Mouse (Mus musculus): ENCODE data around the gene Mpo. TPM values are rescaled to one million over a fixed set of nuclear protein-coding genes. Genes with fewer than 3 reads are reported as not detected.

Gene Mpo
- 7.9 TPM in 1 of 2 replicates, not detected in the other for total RNA-seq (2014; fragmentation: Nextera tagmentation)
- 7.6 and 31.9 TPM in 2 replicates for total RNA-seq (2017)

DNA sequence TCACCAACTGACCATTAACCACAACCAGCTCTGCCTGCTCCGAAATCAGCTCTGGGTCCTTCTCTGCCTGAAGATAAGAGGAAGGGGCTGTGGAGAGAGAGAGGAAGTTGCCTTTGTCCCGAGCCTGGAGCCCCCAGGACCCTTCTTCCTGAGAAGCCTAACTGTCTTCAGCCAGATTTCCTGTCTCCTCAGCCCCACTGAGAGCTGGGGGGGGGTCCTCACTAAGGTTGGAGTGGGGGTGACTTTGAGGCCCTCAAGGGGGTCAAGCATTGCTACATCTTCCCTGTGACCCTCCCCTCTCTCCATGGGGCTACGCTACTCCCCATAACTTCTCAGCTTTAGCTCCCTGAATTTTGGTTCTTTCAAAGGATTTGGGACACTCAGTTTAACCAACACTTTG lies at the start of gene Mpo:
Mpo (plus strand) TSS at position 122 of the 400 bp plus-strand sequence.
- ATAC-seq (replicated peaks; ENCODE audit: low FRiP score, low TSS enrichment, poor library complexity, severe bottlenecking) = no peak

DNA sequence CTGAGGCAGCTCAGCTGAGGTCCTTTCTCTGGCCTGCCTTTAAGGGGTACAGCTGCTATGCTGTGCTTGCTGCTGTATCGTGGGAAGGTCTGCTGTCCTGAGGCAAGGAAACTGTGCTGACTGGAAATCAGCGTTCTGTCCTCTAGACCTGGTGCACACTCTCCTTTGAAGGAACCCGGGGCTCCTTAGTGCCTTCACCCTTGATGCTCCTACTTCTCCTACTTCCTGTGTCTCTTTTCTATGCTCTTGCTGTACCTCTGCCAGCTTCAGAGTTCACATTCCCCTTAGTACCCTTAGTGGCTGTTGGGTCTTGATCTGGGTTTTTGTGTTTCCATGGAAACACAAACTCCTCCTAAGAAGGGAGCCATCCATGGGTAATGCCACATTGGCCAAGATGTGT lies 49.7 kb upstream of the Mpo start:
- no peak for ATAC-seq (replicated peaks; ENCODE audit: low FRiP score, low TSS enrichment, poor library complexity, severe bottlenecking)

DNA sequence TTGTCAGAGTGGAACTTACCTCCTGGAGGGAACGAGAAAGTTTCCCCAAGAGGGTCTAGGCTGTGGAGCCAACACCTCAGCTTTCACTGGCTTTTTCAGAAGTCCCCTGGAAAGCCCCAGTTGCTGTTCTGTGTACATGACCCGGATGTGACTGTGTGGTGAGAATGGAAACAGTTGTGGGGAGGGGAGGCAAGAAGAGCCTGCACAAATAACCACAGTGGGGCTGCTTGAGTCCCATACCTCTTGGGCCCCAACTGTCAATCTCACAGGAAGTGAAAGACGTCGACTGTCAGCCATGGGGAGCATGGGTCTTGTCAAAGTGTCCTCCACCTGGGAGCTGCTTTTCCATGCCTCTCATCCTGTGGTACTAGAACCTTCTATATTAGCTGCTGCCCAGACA lies 48.4 kb upstream of the Mpo start:
- ATAC-seq (replicated peaks; ENCODE audit: low FRiP score, low TSS enrichment, poor library complexity, severe bottlenecking) = no peak

DNA sequence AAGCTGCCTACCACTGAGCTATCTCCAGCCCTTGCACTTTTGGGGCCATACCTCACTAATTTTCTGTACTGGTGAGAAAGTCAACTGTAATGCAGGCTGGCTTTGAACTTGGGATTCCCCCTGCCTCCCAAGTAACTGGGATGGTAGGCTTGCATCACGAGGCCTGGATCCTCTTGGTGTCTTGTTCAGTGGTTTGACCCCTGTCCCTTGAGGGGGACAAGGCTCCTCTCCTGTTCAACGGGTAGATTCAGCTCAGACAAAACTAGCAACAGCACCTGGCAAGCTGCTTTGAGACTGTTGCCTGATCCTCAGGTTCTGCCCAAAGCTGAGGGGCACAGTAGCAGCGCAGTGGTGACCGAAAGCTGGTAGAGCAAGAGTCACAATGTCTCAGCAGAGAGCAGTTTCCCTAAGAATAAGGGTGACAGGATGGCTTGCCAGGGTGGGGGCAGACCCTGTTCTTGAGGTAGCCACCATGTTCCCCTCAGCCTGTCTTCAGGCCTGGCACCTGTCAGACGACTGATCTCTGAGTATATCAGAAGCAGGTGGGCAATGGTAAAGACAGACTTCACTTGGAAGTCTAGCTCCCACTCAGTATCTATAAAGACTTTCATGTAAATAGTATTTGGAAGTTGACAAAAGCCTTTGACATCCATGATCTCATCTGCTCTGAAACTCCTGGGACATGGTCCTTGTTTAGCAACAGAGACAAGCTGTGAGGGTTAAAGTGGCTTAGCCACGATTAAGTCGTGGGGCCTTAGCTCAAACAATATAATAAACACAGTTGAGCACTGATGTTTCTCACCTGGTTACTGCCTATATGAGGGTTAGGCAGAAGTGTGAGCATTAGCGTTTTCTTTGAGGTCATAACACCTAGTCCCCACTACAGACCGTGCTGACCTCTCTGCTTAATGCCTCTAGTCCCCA lies 47.5 kb upstream of the Mpo start:
- ATAC-seq (replicated peaks; ENCODE audit: low FRiP score, low TSS enrichment, poor library complexity, severe bottlenecking) = no peak

DNA sequence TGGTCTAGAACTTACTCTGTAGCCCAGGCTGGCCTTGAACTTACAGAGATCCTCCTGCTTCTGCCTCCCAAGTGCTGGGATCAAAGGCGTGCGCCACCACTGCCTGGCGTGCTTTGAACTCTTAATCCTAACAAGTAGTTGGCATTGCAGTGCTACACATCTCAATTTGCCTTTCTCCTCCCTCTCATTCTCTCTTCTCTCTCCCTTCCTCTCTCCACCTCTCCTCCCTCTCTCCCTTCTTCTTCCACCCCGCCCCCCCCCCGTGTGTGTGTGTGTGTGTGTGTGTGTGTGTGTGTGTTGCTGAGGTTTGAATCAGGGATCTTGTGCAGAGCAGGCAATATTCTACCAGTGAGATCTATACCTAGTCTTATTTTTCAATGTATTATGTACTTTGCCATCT lies 46.1 kb upstream of the Mpo start:
- ATAC-seq (replicated peaks; ENCODE audit: low FRiP score, low TSS enrichment, poor library complexity, severe bottlenecking) = no peak

GRCm38 (mm10) chr11:87747716-87748115 lies 45.7 kb upstream of the Mpo start:
- no peak for ATAC-seq (replicated peaks; ENCODE audit: low FRiP score, low TSS enrichment, poor library complexity, severe bottlenecking)

DNA sequence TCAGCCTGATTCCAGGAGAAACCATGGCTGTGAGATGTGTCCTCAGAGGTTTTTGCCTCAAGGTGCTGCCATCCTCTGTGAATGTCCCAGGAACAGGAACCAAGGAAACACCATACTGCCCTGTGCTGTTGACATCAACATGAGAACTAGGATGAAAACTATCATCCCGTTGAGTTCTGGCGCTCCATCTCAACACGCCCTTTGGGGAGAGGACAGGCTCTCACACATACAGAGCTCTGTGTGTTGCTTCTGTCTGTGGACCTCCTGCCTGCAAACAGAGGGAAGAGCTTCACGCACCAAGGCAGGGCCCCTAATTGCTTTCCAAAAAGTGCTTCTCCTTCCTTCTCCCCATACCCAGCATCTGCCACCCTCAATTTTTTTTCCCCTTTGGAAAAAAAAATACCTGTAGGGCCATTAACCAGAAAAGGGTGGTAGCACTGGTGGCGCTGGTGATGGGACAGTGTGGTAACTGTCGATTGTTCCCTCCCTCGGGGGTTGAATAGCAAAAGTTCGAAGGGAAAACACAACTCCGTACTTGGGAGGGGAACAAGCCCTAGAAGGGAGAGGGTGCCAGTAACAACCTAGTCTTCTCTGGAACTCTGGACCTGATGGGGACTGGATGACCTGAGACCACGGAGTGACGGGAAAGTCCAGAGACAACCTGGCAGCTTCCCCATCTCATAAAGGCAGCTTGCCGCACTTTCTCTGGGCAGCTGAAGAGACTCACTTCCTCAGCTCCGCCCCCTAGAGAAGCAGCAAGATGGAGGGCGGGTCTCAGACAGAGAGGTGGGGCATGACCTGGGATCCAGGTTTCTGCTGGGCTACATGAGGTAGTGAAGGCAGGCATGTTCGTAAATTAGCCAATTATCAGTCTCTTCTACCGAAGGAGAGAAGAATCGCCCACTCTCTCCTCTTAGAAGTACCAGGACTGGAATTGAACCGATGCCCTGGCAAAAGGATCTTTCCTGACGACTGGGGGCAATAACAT lies 45.0 kb upstream of the Mpo start:
- peak; percentile 67 for ATAC-seq (replicated peaks; ENCODE audit: low FRiP score, low TSS enrichment, poor library complexity, severe bottlenecking)

DNA sequence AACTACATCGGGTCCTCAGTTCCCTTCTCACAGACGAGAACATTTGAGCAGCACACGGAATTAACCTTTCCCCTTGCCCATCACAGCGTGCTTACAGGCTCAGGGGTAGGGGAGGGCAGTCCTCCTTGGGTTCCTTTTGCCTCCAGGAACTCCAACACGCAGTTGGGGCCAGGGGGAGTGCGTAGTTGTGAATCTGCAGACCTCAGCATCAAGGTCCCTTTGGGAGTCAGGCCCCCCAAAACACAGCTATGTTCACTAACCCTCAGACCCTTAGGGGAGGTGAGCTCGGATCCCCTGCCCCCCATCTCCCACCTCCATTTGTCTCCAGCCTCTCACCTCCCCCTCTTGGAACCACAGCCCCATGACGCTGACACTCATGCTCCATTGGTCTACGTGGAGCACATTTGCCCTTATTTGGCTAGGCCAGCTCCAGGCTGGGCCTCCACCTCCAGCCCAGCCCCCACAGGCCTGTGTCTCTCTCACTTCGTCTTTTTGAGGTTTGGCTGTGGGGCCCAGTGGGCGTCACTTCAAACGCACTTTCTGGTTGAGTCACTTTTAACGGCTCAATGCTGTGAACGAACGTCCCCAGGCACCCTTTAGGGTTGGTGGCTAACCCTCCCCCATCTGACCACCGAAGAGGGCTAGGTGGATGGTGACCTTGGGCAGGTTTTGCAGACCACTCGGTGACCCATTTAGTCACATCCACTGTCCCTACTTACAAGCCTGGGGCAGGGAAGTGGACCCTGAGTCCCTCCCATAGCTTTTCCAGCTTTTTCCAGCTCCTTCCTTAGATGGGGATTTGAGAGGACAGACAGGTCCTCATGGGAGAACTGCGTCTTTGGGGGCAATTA lies 44.0 kb upstream of the Mpo start:
- ATAC-seq (replicated peaks; ENCODE audit: low FRiP score, low TSS enrichment, poor library complexity, severe bottlenecking) = peak; percentile 75

- peak; percentile 44 for ATAC-seq (replicated peaks; ENCODE audit: low FRiP score, low TSS enrichment, poor library complexity, severe bottlenecking)
These were observed 43.3 kb upstream of the Mpo start for GRCm38 (mm10) chr11:87750043-87750421.

GRCm38 (mm10) chr11:87750521-87750920 lies 42.9 kb upstream of the Mpo start:
- no peak for ATAC-seq (replicated peaks; ENCODE audit: low FRiP score, low TSS enrichment, poor library complexity, severe bottlenecking)

GRCm38 (mm10) chr11:87751031-87751430 lies 42.4 kb upstream of the Mpo start:
- no peak for ATAC-seq (replicated peaks; ENCODE audit: low FRiP score, low TSS enrichment, poor library complexity, severe bottlenecking)

GRCm38 (mm10) chr11:87751491-87751966 lies 41.9 kb upstream of the Mpo start:
- ATAC-seq (replicated peaks; ENCODE audit: low FRiP score, low TSS enrichment, poor library complexity, severe bottlenecking) = no peak

GRCm38 (mm10) chr11:87752307-87752706 lies 41.1 kb upstream of the Mpo start:
- ATAC-seq (replicated peaks; ENCODE audit: low FRiP score, low TSS enrichment, poor library complexity, severe bottlenecking) = no peak

DNA sequence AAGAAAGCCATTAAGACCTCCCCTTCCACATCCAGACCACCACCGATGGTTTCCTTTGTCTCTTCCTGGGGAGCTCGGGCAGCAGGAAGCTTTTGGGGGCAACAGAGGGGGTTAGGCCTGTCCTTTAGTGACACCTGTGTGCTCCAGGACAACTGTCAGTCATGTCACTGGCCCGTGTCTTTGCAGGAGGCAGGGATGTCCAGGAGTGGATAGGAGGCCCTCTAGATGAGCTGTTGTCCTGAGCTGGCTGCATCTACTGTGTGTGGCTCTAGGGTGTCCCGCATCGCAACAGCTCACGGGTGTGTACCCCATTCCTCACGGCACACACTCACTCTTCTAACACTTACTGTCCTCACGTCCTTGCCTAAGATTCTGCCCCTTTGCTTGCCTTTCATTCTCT lies 40.1 kb upstream of the Mpo start:
- no peak for ATAC-seq (replicated peaks; ENCODE audit: low FRiP score, low TSS enrichment, poor library complexity, severe bottlenecking)

- no peak for ATAC-seq (replicated peaks; ENCODE audit: low FRiP score, low TSS enrichment, poor library complexity, severe bottlenecking)
These were observed 39.4 kb upstream of the Mpo start for GRCm38 (mm10) chr11:87753891-87754501.

DNA sequence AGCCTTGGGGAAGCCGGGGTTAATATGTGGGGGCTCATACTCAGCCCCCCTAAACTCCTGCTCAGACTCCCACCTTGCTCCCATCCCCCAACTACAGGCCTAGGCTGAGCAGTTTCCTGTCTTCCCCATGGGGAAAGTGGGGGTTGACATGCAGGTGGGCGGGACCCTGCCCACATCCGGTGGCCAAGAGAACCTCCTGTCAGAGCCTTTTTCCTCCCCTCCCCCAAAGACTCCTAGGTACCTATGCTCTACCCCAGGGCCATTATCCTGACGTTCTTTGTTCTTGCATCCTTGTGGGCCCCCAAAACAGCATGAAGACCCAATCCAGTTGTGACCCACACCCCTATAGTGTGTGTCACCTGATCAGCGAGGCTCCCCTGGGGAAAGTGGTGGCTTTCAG lies 38.8 kb upstream of the Mpo start:
- ATAC-seq (replicated peaks; ENCODE audit: low FRiP score, low TSS enrichment, poor library complexity, severe bottlenecking) = no peak

DNA sequence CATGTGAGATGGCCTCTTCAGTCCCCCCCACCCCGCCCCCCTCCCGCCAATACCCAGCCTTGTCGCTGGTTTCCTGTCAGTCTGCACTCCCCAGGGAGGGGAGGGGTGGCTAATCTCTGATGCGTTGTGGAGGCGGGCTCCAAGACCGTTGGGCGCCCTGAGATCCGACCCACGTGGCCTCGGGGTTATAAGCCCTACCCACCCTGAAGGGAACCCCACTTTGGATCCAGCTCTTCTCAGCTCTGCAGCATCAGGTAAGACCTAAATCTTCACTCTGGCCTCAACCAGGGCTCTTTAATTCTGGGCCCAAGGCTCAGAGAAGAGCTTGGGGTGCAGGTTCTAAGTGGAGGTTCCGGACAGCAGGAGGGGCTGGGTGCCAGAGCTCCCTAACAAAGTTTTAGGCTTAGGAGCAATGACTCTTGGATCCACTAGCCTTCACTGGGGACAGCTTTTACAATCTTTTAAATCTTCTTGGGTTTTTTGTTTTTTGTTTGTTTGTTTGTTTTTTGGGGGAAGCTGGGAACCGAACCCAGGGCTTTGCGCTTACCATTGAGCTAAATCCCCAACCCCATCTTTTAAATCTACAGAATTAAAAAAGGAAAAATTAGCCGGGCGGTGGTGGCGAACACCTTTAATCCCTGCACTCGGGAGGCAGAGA lies 37.9 kb upstream of the Mpo start:
- peak; percentile 43 for ATAC-seq (replicated peaks; ENCODE audit: low FRiP score, low TSS enrichment, poor library complexity, severe bottlenecking)

GRCm38 (mm10) chr11:87756251-87756820 lies 37.0 kb upstream of the Mpo start:
- ATAC-seq (replicated peaks; ENCODE audit: low FRiP score, low TSS enrichment, poor library complexity, severe bottlenecking) = no peak
